Mouse (Mus musculus) stomach, embryonic 14.5 days (tissue): ENCODE measurements around the gene Shb. TPM values are rescaled to one million over a fixed set of nuclear protein-coding genes. Genes with fewer than 3 reads are reported as not detected.

ENCODE experiments used
- ATAC-seq: fragments of 200-750 bp; cut with Nextera tagmentation; 2 replicates; pipeline ENCODE4 v1.8.0; 2017; ENCODE audit warnings: low read depth, moderate TSS enrichment; ENCODE audit not compliant: insufficient number of reproducible peaks, insufficient read depth, low FRiP score
- H3K27ac ChIP-seq: fragments of 300-500 bp; sonication (generic); 2 replicates; pipeline ENCODE4 v1.5.1; 2014; ENCODE audit warnings: mild to moderate bottlenecking, low read length, moderate library complexity, mixed read lengths
- H3K27me3 ChIP-seq: fragments of 300-500 bp; sonication (generic); 2 replicates; pipeline ENCODE4 v1.6.1; 2014; ENCODE audit warnings: low read length, control low read depth, mixed read lengths; ENCODE audit not compliant: control insufficient read depth, insufficient read depth
- H3K36me3 ChIP-seq: fragments of 300-500 bp; sonication (generic); 2 replicates; pipeline ENCODE4 v1.6.1; 2014; ENCODE audit warnings: mild to moderate bottlenecking, control low read depth, low read length, moderate library complexity, mixed read lengths; ENCODE audit not compliant: control insufficient read depth, insufficient read depth
- H3K4me1 ChIP-seq: fragments of 300-500 bp; sonication (generic); 2 replicates; pipeline ENCODE4 v1.6.1; 2014; ENCODE audit warnings: low read length, control low read depth, mixed read lengths; ENCODE audit not compliant: control insufficient read depth, insufficient read depth
- H3K4me2 ChIP-seq: fragments of 300-500 bp; sonication (generic); replicated peaks from 2 replicates; pipeline ENCODE4 v1.6.1; 2014; ENCODE audit warnings: low read depth, low read length, control low read depth
- H3K4me3 ChIP-seq: fragments of 300-500 bp; sonication (generic); 2 replicates; pipeline ENCODE4 v1.5.1; 2014; ENCODE audit warnings: low read depth, low read length, control low read depth
- H3K9ac ChIP-seq: fragments of 300-500 bp; sonication (generic); replicated peaks from 2 replicates; pipeline ENCODE4 v1.6.1; 2014; ENCODE audit warnings: low read depth, mild to moderate bottlenecking, control low read depth, low read length, moderate library complexity, mixed read lengths
- H3K9me3 ChIP-seq: fragments of 300-500 bp; sonication (generic); 2 replicates; pipeline ENCODE4 v1.6.1; 2016; ENCODE audit warnings: low read depth, low read length, control low read depth; ENCODE audit not compliant: control insufficient read depth
- WGBS: fragments of 180-500 bp; shearing (Covaris S2); extraction: QIAGEN DNeasy Blood & Tissue Kit; methylation state at CpG from one replicate; pipeline ENCODE4 v1.1.7; 2014; 5-methylcytosine and 5-hydroxymethylcytosine counted together
- polyA plus RNA-seq: library from polyadenylated mRNA; unstranded; fragments of >200 nt; fragmentation: Nextera tagmentation; extraction: Ambion mirVana; gene quantifications from 2 replicates; pipeline ENCODE4 v1.2.1, GENCODE M21; 2014

Gene Shb
- polyA plus RNA-seq, 1 experiment from 2014 or later, result 4.4 TPM

DNA sequence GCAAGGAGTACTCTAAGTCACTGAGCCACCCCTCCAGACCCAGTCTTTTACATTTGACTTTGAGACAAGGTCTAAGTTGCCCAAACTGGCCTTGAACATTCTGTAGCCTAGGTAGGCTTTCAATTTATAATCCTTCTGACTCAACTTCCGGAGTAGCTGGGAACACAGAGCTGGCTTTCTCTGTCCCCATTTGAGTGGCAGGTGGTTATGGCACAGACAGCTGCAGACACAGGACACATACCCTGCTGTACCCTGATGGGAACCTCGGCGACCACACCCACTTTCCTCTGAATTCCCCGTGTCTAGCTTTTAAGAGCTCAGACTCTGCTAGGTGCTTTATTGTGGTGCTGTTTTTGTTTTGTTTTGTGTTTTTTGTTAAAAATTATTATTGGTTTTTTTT lies 7.7 kb downstream of the Shb start:
- Histone ChIP-seq H3K9me3 (no peaks in the 10 kb centered on the region), H3K4me1 (peaks cover 40% of the 10 kb centered on the region), H3K36me3 (no peaks in the 10 kb centered on the region), H3K9ac (no peak overlapping the region), H3K27me3 (no peaks in the 10 kb centered on the region), H3K4me2 (no peak overlapping the region), H3K4me3 (no peak overlapping the region), H3K27ac (no peak overlapping the region)
- 94% methylated on average over 4 of the region's 4 CpGs for WGBS
- no peak for ATAC-seq

DNA sequence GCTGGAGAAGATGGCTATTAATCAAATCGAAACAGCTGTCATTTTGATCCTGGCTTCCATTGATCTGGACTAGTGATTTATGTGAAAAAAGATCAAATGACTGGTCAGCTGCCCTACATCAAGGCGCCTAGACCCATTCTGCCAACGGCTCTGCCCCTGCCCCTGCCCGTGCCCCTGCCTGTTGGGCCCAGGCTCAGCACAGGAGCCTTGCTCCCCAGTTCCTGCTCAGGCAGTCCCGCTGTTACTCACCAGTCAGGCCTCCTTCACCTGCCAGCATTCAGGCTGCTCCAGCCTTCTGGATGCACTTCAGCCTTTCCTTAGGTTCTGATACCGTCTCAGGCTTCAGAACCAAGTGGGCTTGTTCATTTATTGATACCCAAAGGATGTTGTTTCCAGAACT lies 8.9 kb downstream of the Shb start:
- Histone ChIP-seq H3K27me3 (no peaks in the 10 kb centered on the region), H3K4me1 (peaks cover 35% of the 10 kb centered on the region), H3K36me3 (no peaks in the 10 kb centered on the region), H3K9ac (no peak overlapping the region), H3K9me3 (no peaks in the 10 kb centered on the region), H3K4me3 (no peak overlapping the region), H3K4me2 (no peak overlapping the region), H3K27ac (no peak overlapping the region)
- 73% methylated on average over 6 of the region's 6 CpGs for WGBS
- ATAC-seq, result no peak

DNA sequence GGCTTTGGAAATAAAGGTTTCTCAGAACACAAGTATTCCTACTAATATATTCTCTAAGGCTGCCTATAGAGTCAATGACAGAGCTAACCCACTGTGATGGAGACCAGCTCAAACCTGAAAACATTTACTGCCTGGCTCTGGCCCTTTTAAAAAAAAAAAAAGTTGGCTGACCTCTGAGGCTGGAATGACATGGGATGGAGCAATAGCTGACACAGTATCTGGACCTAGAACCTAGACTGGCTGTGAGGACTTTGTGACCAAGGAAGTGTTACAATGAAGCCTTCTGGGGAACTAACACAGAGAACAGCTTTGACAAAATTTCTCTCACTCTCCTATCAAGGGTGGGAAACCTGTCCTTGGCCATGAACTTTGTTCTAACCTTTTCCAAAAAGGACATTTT lies 9.3 kb downstream of the Shb start:
- Histone ChIP-seq H3K4me2 (no peak overlapping the region), H3K36me3 (no peaks in the 10 kb centered on the region), H3K9ac (no peak overlapping the region), H3K27me3 (no peaks in the 10 kb centered on the region), H3K9me3 (no peaks in the 10 kb centered on the region), H3K4me1 (peaks cover 35% of the 10 kb centered on the region), H3K27ac (no peak overlapping the region), H3K4me3 (no peak overlapping the region)
- ATAC-seq, result no peak

DNA sequence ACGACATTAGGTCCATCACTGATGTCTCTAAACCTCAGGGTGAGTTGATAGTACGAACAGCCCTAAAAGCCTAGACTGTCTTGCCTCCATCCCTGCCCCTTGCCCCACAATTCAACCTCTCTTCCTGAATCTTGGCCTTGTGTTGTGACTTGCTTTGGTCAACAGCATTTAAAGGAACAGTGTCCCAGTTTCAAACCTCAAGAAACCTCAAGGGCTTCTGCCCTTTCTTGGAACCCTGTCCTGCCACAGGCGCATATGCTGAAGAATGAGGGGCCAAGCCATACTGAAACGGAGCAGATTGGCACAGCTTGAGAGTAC lies 9.7 kb downstream of the Shb start:
- ATAC-seq, result no peak
- Histone ChIP-seq H3K4me3 (no peak overlapping the region), H3K4me2 (no peak overlapping the region), H3K4me1 (peaks cover 34% of the 10 kb centered on the region), H3K27ac (no peak overlapping the region), H3K36me3 (no peaks in the 10 kb centered on the region), H3K27me3 (no peaks in the 10 kb centered on the region), H3K9me3 (no peaks in the 10 kb centered on the region), H3K9ac (no peak overlapping the region)
- WGBS, result 76% methylated on average over 4 of the region's 4 CpGs

DNA sequence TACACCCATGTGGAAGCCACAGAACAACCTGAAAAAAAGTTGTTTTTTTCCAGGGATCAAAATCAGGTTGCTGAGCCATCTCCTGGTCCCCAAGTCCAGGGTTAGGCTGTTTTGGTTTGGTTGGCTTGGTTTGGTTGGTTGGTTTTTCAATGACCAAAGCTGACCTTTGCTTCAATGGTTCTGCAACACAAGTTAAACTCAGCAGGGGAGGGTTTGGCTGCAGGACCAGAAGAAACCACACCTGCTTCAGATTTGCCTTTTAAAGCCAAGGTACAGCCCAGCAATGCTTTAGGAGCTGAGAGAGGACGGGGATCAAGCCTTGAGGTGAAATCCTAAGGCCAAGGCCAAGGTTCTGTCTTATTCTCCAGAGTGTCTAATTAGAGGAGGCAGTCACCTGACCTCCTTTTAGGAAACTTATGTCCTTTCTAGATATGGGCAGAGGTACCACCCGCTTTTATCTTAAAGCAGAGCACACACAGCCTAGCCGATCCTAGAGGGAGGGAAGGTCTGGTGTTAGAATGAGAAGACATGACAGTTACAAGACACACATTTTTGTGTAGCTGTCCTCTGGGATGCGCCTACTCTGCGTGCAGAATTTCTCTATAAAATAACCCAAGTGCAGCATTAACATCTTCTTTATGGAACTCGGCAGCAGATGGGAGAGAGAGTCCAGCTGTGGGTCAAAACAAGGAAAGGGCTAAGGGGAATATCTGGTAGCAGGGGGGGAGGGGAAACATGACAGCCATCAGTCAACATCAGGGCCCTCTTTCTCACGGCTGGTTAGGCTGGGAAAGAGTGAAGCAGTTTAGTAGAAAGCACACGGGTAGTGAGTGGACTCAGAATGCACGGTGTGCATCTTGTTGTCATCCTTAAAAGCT lies 10.3 kb downstream of the Shb start:
- Histone ChIP-seq H3K4me2 (no peak overlapping the region), H3K27ac (no peak overlapping the region), H3K9me3 (no peaks in the 10 kb centered on the region), H3K27me3 (no peaks in the 10 kb centered on the region), H3K4me1 (peaks cover 33% of the 10 kb centered on the region), H3K36me3 (no peaks in the 10 kb centered on the region), H3K9ac (no peak overlapping the region), H3K4me3 (no peak overlapping the region)
- 57% methylated on average over 9 of the region's 9 CpGs for WGBS
- ATAC-seq, result no peak

DNA sequence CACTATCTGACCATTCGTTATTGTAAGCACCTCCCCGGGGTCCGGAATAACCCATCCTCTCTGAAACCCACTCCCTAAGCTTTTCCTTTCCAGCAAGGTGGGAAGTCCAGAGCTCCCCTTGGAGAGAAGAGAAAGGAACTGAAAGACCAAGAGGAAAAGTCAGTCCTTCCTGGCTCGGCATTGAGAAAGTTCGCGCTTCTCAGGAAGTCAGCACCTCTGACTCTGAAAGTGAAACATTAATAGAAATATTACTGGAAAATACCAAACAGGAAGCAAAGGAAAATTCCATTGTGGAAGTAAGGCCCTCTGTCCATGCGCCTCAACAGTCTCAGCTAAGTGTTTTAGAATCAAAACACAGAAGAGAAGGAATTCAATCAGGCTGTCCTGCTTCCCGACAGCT lies 11.9 kb downstream of the Shb start:
- Histone ChIP-seq H3K4me2 (no peak overlapping the region), H3K4me3 (no peak overlapping the region), H3K9me3 (no peaks in the 10 kb centered on the region), H3K36me3 (no peaks in the 10 kb centered on the region), H3K27me3 (no peaks in the 10 kb centered on the region), H3K4me1 (peaks cover 33% of the 10 kb centered on the region), H3K27ac (no peak overlapping the region), H3K9ac (no peak overlapping the region)
- 58% methylated on average over 8 of the region's 8 CpGs for WGBS
- no peak for ATAC-seq

DNA sequence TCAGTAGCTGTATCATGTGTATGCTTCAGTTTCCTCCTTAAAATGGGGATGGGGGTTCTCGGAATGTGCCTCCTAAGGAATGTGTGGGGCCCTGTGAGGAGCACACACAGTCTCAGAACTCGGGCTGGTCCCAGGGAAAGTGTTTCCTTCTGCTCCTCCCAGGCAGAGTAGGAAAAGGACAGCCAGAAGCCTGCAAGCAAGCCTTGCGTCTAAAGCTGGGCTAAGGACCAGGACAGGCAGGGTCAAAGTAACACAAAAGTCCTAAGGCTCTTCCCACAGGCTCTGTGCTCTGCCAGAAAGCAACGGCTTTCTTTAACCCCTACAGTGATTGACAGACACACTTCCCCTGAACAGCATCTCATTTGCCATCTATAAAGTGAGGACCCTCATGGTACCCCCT lies 14.9 kb downstream of the Shb start:
- no peaks in the 10 kb centered on the region for H3K27me3 ChIP-seq
- WGBS, result 39% methylated on average over 4 of the region's 4 CpGs
- H3K4me2 ChIP-seq, result no peak overlapping the region
- no peak overlapping the region for H3K4me3 ChIP-seq
- no peak overlapping the region for H3K9ac ChIP-seq
- H3K27ac ChIP-seq, result no peak overlapping the region
- no peak for ATAC-seq
- peaks cover 56% of the 10 kb centered on the region for H3K4me1 ChIP-seq
- H3K36me3 ChIP-seq, result no peaks in the 10 kb centered on the region
- no peaks in the 10 kb centered on the region for H3K9me3 ChIP-seq

DNA sequence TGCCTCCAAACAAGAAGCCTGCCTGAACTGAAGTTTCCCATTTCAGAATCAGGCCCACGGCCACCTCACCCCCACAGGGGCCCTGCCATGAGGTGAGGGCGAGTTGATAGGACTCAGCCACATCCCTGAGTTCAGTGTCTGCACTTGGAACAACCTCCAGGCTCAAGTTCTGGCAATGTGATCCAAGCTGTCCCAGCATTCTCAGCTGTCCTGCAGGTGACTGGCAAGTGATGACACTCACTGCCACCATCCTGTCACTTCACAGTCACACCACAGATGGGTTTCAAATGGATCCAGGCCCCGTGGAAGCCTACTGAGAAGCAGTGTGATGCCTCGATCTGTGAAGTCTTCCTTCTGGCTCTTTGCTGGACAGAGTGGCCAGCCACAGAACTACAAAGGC lies 16.4 kb downstream of the Shb start:
- Histone ChIP-seq H3K4me3 (no peak overlapping the region), H3K27ac (no peak overlapping the region), H3K4me2 (no peak overlapping the region), H3K27me3 (no peaks in the 10 kb centered on the region), H3K4me1 (peaks cover 44% of the 10 kb centered on the region), H3K9ac (no peak overlapping the region), H3K36me3 (no peaks in the 10 kb centered on the region), H3K9me3 (no peaks in the 10 kb centered on the region)
- 61% methylated on average over 4 of the region's 4 CpGs for WGBS
- no peak for ATAC-seq

DNA sequence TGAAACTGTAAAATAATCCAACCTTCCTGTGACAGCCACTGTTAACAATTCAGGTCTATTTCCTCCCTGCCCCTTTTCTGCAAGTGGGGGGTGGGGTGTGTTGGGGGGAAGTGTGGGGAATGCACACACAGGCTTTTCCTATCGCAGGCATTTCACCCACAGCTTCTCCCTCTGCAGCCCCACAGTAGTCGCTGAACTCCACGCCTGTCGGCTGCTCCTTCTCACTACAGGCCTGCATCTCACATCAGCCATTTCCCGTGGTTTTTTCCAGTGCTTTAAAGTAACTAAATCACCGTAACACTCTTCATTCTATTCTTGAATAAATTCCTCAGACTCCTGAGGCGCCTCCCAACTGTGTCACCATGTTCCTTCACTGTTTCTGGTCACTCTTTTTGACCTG lies 17.9 kb downstream of the Shb start:
- Histone ChIP-seq H3K36me3 (no peaks in the 10 kb centered on the region), H3K9me3 (no peaks in the 10 kb centered on the region), H3K4me1 (peaks cover 44% of the 10 kb centered on the region), H3K27ac (peak overlapping the region; percentile 72), H3K4me2 (peak overlapping the region; percentile 32), H3K4me3 (no peak overlapping the region), H3K27me3 (no peaks in the 10 kb centered on the region), H3K9ac (no peak overlapping the region)
- WGBS, result 17% methylated on average over 7 of the region's 7 CpGs
- ATAC-seq, result no peak
